Mouse (Mus musculus) lung, postnatal 0 days (tissue): ENCODE data around the gene Olfr1122.
"Not testable (repeated sequence)": the region's sequence is repeated elsewhere in the genome, so short reads cannot be mapped to it uniquely, and the experiment has no call there.

Experiments used
- CTCF ChIP-seq: IDR thresholded peaks from 2 replicates; pipeline ENCODE4 v1.5.1; 2016; ENCODE audit warnings: antibody characterized with exemption, mild to moderate bottlenecking
- EP300 ChIP-seq: IDR thresholded peaks from 2 replicates; pipeline ENCODE4 v1.6.1; 2016; ENCODE audit warnings: antibody characterized with exemption, mild to moderate bottlenecking, control low read depth

- not testable (repeated sequence) for TF ChIP-seq CTCF, EP300
These were observed 8.0 kb downstream of the Olfr1122 start for GRCm38 (mm10) chr2:87393605-87394004.
